Mouse (Mus musculus) ES-CJ7 (cell line): ENCODE measurements at regions not wholly inside any gene's neighbourhood (a gene's known extent, or its start where the extent isn't known, plus 50 kb on each side); places are given as distances from the start of the nearest gene placed in this dataset.

ENCODE experiments used
- DNase-seq: peaks from one replicate; pipeline ENCODE4 v3.0.0; 2011; ENCODE audit warnings: low read depth, low spot score

- DNase-seq = no peak
Observed at GRCm38 (mm10) chr1:144317560-144317959, 68.5 kb upstream of the Rgs1 start.

- no peak for DNase-seq
Observed at GRCm38 (mm10) chr1:144316251-144316650, 67.2 kb upstream of the Rgs1 start.

- DNase-seq = no peak
Observed at GRCm38 (mm10) chr1:144314382-144314781, 65.3 kb upstream of the Rgs1 start.

GRCm38 (mm10) chr1:144313318-144313717 lies 64.3 kb upstream of the Rgs1 start:
- no peak for DNase-seq

- DNase-seq = no peak
Observed at GRCm38 (mm10) chr1:144309901-144310300, 60.9 kb upstream of the Rgs1 start.

GRCm38 (mm10) chr1:144308313-144308712 lies 59.3 kb upstream of the Rgs1 start:
- no peak for DNase-seq

- DNase-seq = no peak
Observed at GRCm38 (mm10) chr1:144307854-144308285, 58.8 kb upstream of the Rgs1 start.

- DNase-seq = no peak
Observed at GRCm38 (mm10) chr1:144307017-144307853, 58.2 kb upstream of the Rgs1 start.

GRCm38 (mm10) chr1:144306284-144306683 lies 57.2 kb upstream of the Rgs1 start:
- no peak for DNase-seq

- DNase-seq = no peak
Observed at GRCm38 (mm10) chr1:144300670-144301069, 51.6 kb upstream of the Rgs1 start.
